Mouse (Mus musculus): ENCODE measurements around the gene Ogfrl1.

The Ogfrl1 gene

DNA sequence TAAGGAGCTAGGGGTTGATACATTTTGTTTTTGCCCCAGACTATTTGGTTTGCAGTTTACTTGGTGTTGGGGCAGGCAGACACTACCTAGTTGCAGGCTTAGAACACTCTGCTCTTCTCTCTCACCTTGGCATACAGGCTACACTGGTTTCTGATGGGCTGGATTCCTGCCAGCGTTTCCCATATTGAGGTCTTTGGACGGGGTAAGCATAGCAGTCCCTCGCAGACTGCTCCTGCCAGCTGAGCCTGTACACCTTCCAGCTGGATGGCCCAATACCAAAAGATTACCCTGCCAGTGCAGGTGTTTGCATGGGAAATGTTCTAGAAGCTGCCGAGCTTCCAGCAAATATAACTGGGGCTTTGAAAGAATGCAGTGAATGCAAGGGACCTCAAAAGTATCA is 45.8 kb downstream of the Ogfrl1 start:
- DNase-seq (ENCODE audit: low spot score): no peak

- no peak for DNase-seq (ENCODE audit: low spot score)
These were observed 51.9 kb downstream of the Ogfrl1 start for GRCm38 (mm10) chr1:23345633-23346032.

DNA sequence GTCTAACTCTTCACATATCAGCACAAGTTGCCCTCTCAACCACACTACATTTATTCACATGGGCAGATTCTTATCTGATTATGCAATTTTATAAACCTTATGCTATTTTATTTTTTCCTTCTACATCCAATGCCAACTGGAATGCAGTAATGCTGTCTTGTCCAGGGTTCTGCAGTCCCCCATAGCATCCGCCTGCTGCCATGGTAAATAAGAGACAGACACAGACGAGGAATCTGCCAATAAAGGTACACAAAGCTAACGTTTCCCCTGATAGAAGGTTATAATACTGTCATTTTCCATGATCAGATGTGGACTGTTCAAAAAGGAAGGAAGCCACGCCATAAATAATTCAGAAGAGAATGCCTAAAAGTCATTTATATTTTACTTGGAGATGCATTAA is 54.7 kb downstream of the Ogfrl1 start:
- no peak for DNase-seq (ENCODE audit: low spot score)

GRCm38 (mm10) chr1:23342224-23342623 is 55.3 kb downstream of the Ogfrl1 start:
- DNase-seq (ENCODE audit: low spot score): no peak

DNA sequence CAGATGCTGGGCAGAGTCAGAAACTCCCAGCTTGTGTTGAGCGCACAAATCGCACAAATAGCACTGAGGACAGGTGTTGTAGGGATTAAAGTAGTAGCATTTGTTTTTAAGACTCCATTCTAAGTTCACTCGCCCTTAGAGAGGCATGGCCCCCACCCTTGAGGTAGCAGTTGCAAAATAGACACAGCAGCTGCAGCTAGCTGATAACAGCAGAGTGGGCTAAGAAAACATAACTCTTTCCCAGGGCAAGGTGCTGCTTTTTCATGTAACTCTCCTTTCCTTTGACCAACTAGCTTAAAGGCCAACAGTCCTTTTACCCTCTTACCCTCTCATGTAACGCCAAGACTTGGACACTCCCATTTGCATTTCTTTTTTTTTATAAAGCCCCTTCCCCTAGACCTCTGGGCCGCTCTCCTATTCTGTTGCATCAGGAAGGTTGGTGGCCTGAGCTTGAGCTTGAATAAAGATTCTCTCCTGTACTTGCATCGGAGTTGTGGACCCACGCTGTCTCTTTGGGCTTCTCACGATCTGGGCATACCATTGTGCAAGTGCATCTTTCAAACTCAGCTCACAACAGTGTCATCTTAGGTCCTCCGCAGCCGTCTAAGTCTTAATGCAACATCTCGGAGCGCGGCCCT is 61.7 kb downstream of the Ogfrl1 start:
- peak; percentile 26 for DNase-seq (ENCODE audit: low spot score)

DNA sequence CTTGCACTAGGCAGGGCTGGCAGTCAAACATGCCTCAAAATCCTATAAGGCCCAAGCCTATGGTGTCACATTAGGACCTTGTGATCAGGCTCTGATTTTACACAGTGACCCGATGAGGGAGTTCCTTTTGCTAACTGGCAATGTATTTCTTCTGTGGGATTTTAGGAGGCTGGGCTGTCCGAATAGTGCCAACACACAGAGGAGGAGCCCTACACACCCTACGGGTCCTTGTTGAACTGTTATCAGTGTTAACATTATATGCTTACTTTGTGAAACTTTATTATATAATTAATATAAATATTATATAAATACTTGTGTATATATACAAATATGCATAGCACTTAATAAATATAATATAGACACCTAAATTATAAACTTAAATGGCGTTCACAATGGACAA is 62.5 kb downstream of the Ogfrl1 start:
- no peak for DNase-seq (ENCODE audit: low spot score)

GRCm38 (mm10) chr1:23332192-23332591 is 65.4 kb downstream of the Ogfrl1 start:
- DNase-seq (ENCODE audit: low spot score): no peak

DNA sequence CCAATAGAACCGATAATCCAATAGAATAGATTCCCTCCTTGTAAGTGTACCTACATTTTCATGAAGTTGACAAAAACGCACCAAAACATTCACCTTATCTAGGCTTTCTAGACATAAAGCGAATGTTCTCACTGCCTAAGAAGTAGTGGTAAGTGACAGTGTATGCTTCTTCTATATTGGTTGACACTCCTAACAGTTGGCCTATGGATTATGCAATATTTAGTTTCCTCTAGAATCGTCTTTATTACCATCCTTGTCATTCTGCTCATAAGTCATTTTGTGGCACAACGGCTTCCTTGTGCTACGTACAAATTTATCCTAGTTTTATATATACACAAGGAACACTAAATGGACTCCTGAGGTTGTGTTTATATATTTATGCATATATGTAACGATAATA is 72.4 kb downstream of the Ogfrl1 start:
- DNase-seq (ENCODE audit: low spot score): no peak

GRCm38 (mm10) chr1:23324226-23324625 is 73.3 kb downstream of the Ogfrl1 start:
- no peak for DNase-seq (ENCODE audit: low spot score)

DNA sequence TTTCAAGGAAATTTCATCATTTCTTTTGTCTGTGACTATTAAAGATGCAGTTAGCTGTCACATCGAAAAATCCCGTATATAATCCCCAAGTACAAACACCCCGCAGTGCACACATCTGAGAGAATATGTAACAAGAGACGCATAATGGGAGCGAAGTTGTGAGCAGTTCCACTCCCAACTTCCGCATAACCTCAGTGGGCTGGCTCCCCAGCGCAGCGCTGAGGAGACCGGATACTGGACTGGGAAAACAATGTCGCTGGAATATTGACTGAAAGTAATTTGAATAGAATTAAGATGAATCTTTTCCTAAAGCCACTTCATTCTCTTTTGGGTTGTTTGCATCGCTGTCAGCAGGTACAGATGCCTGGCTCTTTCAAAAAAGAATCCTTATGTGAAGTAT is 74.3 kb downstream of the Ogfrl1 start:
- DNase-seq (ENCODE audit: low spot score): no peak

GRCm38 (mm10) chr1:23322208-23322607 is 75.4 kb downstream of the Ogfrl1 start:
- no peak for DNase-seq (ENCODE audit: low spot score)

DNA sequence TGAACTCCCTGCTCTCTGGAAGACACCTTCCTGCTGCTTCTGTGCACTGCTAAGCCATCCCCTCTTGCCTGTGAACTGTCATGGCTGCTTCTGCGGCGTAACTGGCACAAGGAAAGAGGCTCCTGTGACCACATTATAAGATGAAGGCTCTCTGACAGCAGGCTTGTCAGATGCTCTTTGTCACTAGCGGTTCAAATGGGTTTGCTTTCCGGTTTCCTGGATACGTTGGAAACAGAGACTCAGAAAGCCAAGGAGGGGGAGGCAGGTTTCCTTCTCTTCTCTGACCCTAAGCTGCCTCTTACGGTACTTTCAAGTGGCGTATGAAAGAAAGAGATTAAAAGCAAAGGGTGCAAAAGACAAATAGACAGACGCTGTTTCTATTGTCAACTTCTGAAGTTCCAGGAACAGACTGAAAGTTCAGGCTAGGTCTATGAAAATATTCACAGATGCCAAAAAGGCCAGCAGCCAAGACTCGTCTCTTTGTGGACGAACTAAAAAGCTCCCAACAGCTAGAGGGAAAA is 76.2 kb downstream of the Ogfrl1 start:
- no peak for DNase-seq (ENCODE audit: low spot score)

DNA sequence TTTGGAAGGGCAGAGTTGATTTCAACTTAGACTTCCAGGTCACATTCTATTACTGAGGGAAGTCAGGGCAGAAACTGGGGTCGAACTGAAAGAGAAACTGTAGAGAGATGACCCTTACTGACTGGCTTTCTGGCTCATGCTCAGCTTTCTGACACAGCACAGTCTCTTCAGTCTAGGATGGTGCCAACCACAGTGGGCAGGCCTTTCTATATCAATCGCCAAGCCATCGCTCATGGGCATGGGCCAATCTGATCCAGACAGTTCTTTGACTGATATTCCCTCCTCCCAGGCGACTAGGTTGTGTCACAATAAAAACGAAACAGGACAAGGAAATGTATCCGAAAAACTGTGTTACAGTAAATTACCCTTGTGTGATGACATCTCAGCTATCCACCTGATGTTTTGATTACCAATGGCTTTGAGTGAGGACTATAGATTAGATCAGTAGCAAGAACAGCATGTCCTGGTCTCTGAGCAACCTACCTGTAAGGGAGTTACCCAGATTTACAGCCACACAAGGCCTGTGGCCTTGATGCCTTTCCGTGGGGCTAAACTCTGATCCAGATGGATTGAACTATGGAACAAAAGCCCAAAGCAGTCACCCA is 76.9 kb downstream of the Ogfrl1 start:
- DNase-seq (ENCODE audit: low spot score): no peak

All from testis, postnatal 14 days (tissue).